ENCODE assay signal across 17 mouse cellular contexts in genomic region chr1:175240137-175240536, GRCm38 (mm10).
DNase-seq lines count a peak whose midpoint lies in the region; ATAC-seq and TF ChIP-seq lines count a peak whose summit lies in the region.
"Had no signal": no experiment of that assay in that cellular context is flagged by ENCODE, and none has a peak within 500 bp of the region (broad histone marks: within the 10 kb centered on the region; RNA-seq: fewer than 3 reads in every experiment).

No protein-coding gene starts in this region.

- no peak overlapping the region for H3K4me3 ChIP-seq in forebrain, postnatal 0 days (ENCODE audit: low read depth, low read length)
- no peak overlapping the region for H3K4me3 ChIP-seq in stomach, embryonic 15.5 days (replicated peaks)
- H3K4me3 ChIP-seq: layer of hippocampus, adult 2 months; myocyte had no signal

- no peak overlapping the region for H3K27ac ChIP-seq in forebrain, postnatal 0 days (ENCODE audit: low read depth, low read length)
- H3K27ac ChIP-seq in stomach, embryonic 15.5 days: no peak overlapping the region
- H3K27ac ChIP-seq: kidney, postnatal 0 days; layer of hippocampus, adult 2 months had no signal

- no peak overlapping the region for H3K9ac ChIP-seq in forebrain, postnatal 0 days
- no peak overlapping the region for H3K9ac ChIP-seq in stomach, embryonic 15.5 days

- H3K36me3 ChIP-seq in forebrain, postnatal 0 days (ENCODE audit: insufficient read depth): no peaks in the 10 kb centered on the region
- H3K36me3 ChIP-seq in stomach, embryonic 15.5 days: no peaks in the 10 kb centered on the region

- DNase-seq in frontal cortex, postnatal 14 days (ENCODE audit: low spot score in 2 of 2): no peak
- DNase-seq in lung, postnatal 36 days: peak; percentile 0
- no peak for DNase-seq in lung, postnatal 14 days
- no peak for DNase-seq in forebrain, postnatal 0 days
- no peak for DNase-seq in left cerebral cortex, adult 8-10 months (ENCODE audit: low spot score in 2 of 2)
- no peak for DNase-seq in heart, postnatal 25 days (ENCODE audit: low spot score)
- DNase-seq: cerebellum, adult 9-10 months; kidney, adult 11 months; layer of hippocampus, postnatal 36 days; liver; lung, adult 18-20 months had no signal

- H3K4me2 ChIP-seq in forebrain, postnatal 0 days (ENCODE audit: low read depth): no peak overlapping the region
- H3K4me2 ChIP-seq in stomach, embryonic 15.5 days: no peak overlapping the region

- H3K27me3 ChIP-seq in forebrain, postnatal 0 days (ENCODE audit: insufficient read depth, low read length): no peaks in the 10 kb centered on the region
- H3K27me3 ChIP-seq in stomach, embryonic 15.5 days (replicated peaks): no peaks in the 10 kb centered on the region
- H3K27me3 ChIP-seq: CH12.LX had no signal

- TF ChIP-seq CTCF in forebrain, postnatal 0 days (IDR thresholded peaks at IDR 0.05; ENCODE audit: low read depth): no peak

- no peaks in the 10 kb centered on the region for H3K9me3 ChIP-seq in forebrain, postnatal 0 days (ENCODE audit: low read length)
- H3K9me3 ChIP-seq in stomach, embryonic 15.5 days: no peaks in the 10 kb centered on the region

- peak; percentile 66 for ATAC-seq in frontal cortex, adult (ENCODE audit: low TSS enrichment)
- peak; percentile 51; the same call in 1 of the 2 replicates for ATAC-seq in forebrain, postnatal 0 days
- peak; percentile 22; the same call in 1 of the 2 replicates for ATAC-seq in stomach, embryonic 15.5 days (ENCODE audit: insufficient read depth, low FRiP score, low read depth)

- intact Hi-C loops in heart, postnatal 25 days (cut with DNase I): no loop called here

- WGBS in forebrain, postnatal 0 days: 53% methylated on average over 2 of the region's 2 CpGs
- 53% methylated on average over 2 of the region's 2 CpGs for WGBS in stomach, embryonic 15.5 days

- H3K4me1 ChIP-seq in forebrain, postnatal 0 days (ENCODE audit: insufficient read depth): no peaks in the 10 kb centered on the region
- H3K4me1 ChIP-seq in stomach, embryonic 15.5 days: no peaks in the 10 kb centered on the region
